Mouse (Mus musculus) testis, adult 2 months (tissue): Measurements from ENCODE around the gene Sox5. TPM values are rescaled to one million over a fixed set of nuclear protein-coding genes. Genes with fewer than 3 reads are reported as not detected.

ENCODE experiments used
- H3K27ac ChIP-seq: fragments of 200-500 bp; 2 replicates; pipeline ENCODE4 v1.5.1; 2012; ENCODE audit warnings: low read depth, low read length; ENCODE audit not compliant: control insufficient read depth, insufficient read depth
- H3K27me3 ChIP-seq: fragments of 200-500 bp; 2 replicates; pipeline ENCODE4 v1.6.1; 2012; ENCODE audit warnings: mild to moderate bottlenecking, low read length, moderate library complexity; ENCODE audit not compliant: control insufficient read depth, insufficient read depth
- H3K36me3 ChIP-seq: fragments of 200-500 bp; 2 replicates; pipeline ENCODE4 v1.6.1; 2012; ENCODE audit warnings: mild to moderate bottlenecking, low read length; ENCODE audit not compliant: control insufficient read depth, insufficient read depth
- H3K4me1 ChIP-seq: fragments of 200-500 bp; 2 replicates; pipeline ENCODE4 v1.6.1; 2012; ENCODE audit warnings: low read length; ENCODE audit not compliant: control insufficient read depth, insufficient read depth
- H3K4me3 ChIP-seq: fragments of 200-500 bp; 2 replicates; pipeline ENCODE4 v1.5.1; 2012; ENCODE audit warnings: low read depth, mild to moderate bottlenecking, low read length, moderate library complexity, mixed read lengths; ENCODE audit not compliant: control insufficient read depth
- CTCF ChIP-seq: fragments of 200-500 bp; IDR thresholded peaks from 2 replicates; pipeline ENCODE4 v1.5.1; 2012; ENCODE audit warnings: low read depth, mild to moderate bottlenecking, inconsistent platforms, low read length, moderate library complexity; ENCODE audit not compliant: control insufficient read depth, insufficient read depth, insufficient replicate concordance
- POLR2A ChIP-seq: fragments of 200-500 bp; IDR thresholded peaks from 2 replicates; pipeline ENCODE4 v1.6.1; 2012; ENCODE audit warnings: low read depth, mild to moderate bottlenecking, inconsistent platforms, low read length, moderate library complexity; ENCODE audit not compliant: control insufficient read depth
- polyA plus RNA-seq: library from polyadenylated mRNA; depleted of rRNA; stranded (reverse); fragments of >200 nt; gene quantifications from 2 replicates; pipeline ENCODE4 v1.2.3, GENCODE M21; 2012

Gene Sox5
- polyA plus RNA-seq, 1 experiment = 148 TPM

DNA sequence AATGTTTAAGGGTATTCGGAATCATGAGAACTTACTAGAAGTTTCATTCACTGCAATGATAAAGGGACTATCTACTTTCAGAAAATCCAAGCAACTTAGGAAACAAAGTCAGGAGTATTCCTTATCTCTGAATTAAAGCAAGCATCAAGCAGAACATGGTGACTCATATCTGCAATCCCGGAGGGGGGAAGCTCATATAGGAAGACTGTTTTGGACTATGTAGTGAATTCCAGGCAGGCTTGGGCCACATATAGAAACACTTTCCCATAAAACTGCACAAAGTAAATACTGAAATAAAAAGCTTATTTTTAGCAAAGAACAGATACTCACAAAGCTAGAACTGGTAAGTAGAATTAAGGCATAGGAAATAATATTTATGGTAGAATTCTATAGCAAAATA is 993.3 kb downstream of the Sox5 start:
- Histone ChIP-seq H3K27ac (no peak overlapping the region), H3K27me3 (no peaks in the 10 kb centered on the region), H3K36me3 (no peaks in the 10 kb centered on the region), H3K4me3 (no peak overlapping the region), H3K4me1 (no peaks in the 10 kb centered on the region)
- TF ChIP-seq POLR2A = no peak
- TF ChIP-seq CTCF = no peak

DNA sequence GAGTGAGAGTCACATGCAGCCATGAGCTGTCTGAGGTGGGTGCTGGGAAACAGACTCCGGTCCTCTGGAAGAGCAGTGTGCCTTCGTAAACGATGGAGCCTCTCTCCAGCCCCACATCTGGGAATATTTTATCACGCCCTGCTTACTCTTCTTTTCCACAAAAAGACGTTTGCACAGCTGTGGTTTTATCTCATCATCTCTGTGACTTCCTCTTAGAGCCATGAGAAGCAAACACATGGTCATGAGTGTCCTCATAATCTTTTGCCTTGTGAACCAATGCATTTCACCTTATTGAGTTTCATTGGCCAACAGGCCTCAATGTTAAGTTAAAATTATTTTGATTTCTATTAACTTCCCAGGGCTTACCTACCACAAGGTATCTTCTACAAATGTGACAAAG is 994.4 kb downstream of the Sox5 start:
- no peak overlapping the region for H3K4me3 ChIP-seq
- no peaks in the 10 kb centered on the region for H3K27me3 ChIP-seq
- H3K27ac ChIP-seq = no peak overlapping the region

DNA sequence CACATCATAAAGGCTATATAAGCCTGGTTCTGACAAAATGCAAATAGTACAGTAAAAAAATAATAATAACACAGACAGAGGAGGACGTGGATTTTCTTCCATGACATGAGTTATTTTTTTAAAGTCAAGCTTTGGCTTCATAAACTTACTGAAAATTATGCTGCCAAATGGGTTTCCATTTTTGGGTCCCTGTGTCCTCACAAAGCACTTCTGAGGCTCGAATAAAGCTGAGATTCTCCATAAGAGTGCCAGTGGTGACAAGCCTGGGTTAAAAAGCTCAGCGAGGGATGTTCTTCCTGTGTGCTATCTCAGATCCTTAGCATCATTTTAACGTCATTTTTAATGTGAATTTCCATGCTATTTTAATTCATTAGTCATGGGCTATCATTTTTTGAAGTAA is 996.1 kb downstream of the Sox5 start:
- TF ChIP-seq POLR2A (no peak), CTCF (no peak)
- Histone ChIP-seq H3K36me3 (no peaks in the 10 kb centered on the region), H3K27me3 (no peaks in the 10 kb centered on the region), H3K4me3 (no peak overlapping the region), H3K27ac (no peak overlapping the region), H3K4me1 (no peaks in the 10 kb centered on the region)

More for the DNA sequence above, 994.4 kb downstream of the Sox5 start:
- Histone ChIP-seq H3K36me3 (no peaks in the 10 kb centered on the region), H3K4me1 (no peaks in the 10 kb centered on the region)
- TF ChIP-seq POLR2A (no peak), CTCF (no peak)
